Mouse (Mus musculus): ENCODE results near the gene 4933411K16Rik. TPM values are rescaled to one million over a fixed set of nuclear protein-coding genes. Genes with fewer than 3 reads are reported as not detected.

4933411K16Rik gene
- polyA plus RNA-seq, 1 experiment = 0.27 TPM

GRCm38 (mm10) chr19:42011123-42011522 is 40.9 kb upstream of the 4933411K16Rik start:
- DNase-seq = no peak
- H3K4me1 ChIP-seq (replicated peaks; ENCODE audit: control insufficient read depth, insufficient read depth, low read length) = peaks cover 38% of the 10 kb centered on the region
- TF ChIP-seq POLR2A (IDR thresholded peaks at IDR 0.05; ENCODE audit: control insufficient read depth, extremely low read depth, insufficient read depth, low read length, poor library complexity) (no peak), CTCF (IDR thresholded peaks at IDR 0.05; ENCODE audit: borderline replicate concordance, control insufficient read depth, extremely low read depth, insufficient read depth, low read length, poor library complexity) (no peak)
- H3K27me3 ChIP-seq (ENCODE audit: control insufficient read depth, insufficient read depth, low read length) = no peaks in the 10 kb centered on the region
- no peak overlapping the region for H3K27ac ChIP-seq (ENCODE audit: control insufficient read depth, insufficient read depth, low read length)
- no peaks in the 10 kb centered on the region for H3K36me3 ChIP-seq (ENCODE audit: control insufficient read depth, insufficient read depth, low read length)
- no peak overlapping the region for H3K4me3 ChIP-seq (ENCODE audit: control insufficient read depth, insufficient read depth, low read length)
- 96% methylated on average over 7 of the region's 7 CpGs for WGBS

- Histone ChIP-seq H3K27ac (ENCODE audit: control insufficient read depth, insufficient read depth, low read length) (no peak overlapping the region), H3K4me1 (replicated peaks; ENCODE audit: control insufficient read depth, insufficient read depth, low read length) (peaks cover 45% of the 10 kb centered on the region), H3K4me3 (ENCODE audit: control insufficient read depth, insufficient read depth, low read length) (no peak overlapping the region), H3K27me3 (ENCODE audit: control insufficient read depth, insufficient read depth, low read length) (no peaks in the 10 kb centered on the region), H3K36me3 (ENCODE audit: control insufficient read depth, insufficient read depth, low read length) (no peaks in the 10 kb centered on the region)
- no peak for DNase-seq
- TF ChIP-seq POLR2A (IDR thresholded peaks at IDR 0.05; ENCODE audit: control insufficient read depth, extremely low read depth, insufficient read depth, low read length, poor library complexity) (no peak), CTCF (IDR thresholded peaks at IDR 0.05; ENCODE audit: borderline replicate concordance, control insufficient read depth, extremely low read depth, insufficient read depth, low read length, poor library complexity) (no peak)
- 93% methylated on average over 3 of the region's 3 CpGs for WGBS
Observed at GRCm38 (mm10) chr19:42014231-42014825, 37.7 kb upstream of the 4933411K16Rik start.

GRCm38 (mm10) chr19:42015001-42015400 is 37.0 kb upstream of the 4933411K16Rik start:
- Histone ChIP-seq H3K27me3 (ENCODE audit: control insufficient read depth, insufficient read depth, low read length) (no peaks in the 10 kb centered on the region), H3K36me3 (ENCODE audit: control insufficient read depth, insufficient read depth, low read length) (no peaks in the 10 kb centered on the region), H3K27ac (ENCODE audit: control insufficient read depth, insufficient read depth, low read length) (no peak overlapping the region), H3K4me1 (replicated peaks; ENCODE audit: control insufficient read depth, insufficient read depth, low read length) (peaks cover 43% of the 10 kb centered on the region), H3K4me3 (ENCODE audit: control insufficient read depth, insufficient read depth, low read length) (no peak overlapping the region)
- 94% methylated on average over 6 of the region's 6 CpGs for WGBS
- TF ChIP-seq CTCF (IDR thresholded peaks at IDR 0.05; ENCODE audit: borderline replicate concordance, control insufficient read depth, extremely low read depth, insufficient read depth, low read length, poor library complexity) (no peak), POLR2A (IDR thresholded peaks at IDR 0.05; ENCODE audit: control insufficient read depth, extremely low read depth, insufficient read depth, low read length, poor library complexity) (no peak)
- no peak for DNase-seq

GRCm38 (mm10) chr19:42016251-42016650 is 35.8 kb upstream of the 4933411K16Rik start:
- H3K4me3 ChIP-seq (ENCODE audit: control insufficient read depth, insufficient read depth, low read length) = no peak overlapping the region
- H3K36me3 ChIP-seq (ENCODE audit: control insufficient read depth, insufficient read depth, low read length) = no peaks in the 10 kb centered on the region
- no peak for DNase-seq
- H3K27ac ChIP-seq (ENCODE audit: control insufficient read depth, insufficient read depth, low read length) = no peak overlapping the region
- H3K4me1 ChIP-seq (replicated peaks; ENCODE audit: control insufficient read depth, insufficient read depth, low read length) = peaks cover 31% of the 10 kb centered on the region
- no peaks in the 10 kb centered on the region for H3K27me3 ChIP-seq (ENCODE audit: control insufficient read depth, insufficient read depth, low read length)
- WGBS = 86% methylated on average over 4 of the region's 4 CpGs
- TF ChIP-seq POLR2A (IDR thresholded peaks at IDR 0.05; ENCODE audit: control insufficient read depth, extremely low read depth, insufficient read depth, low read length, poor library complexity) = no peak
- no peak for TF ChIP-seq CTCF (IDR thresholded peaks at IDR 0.05; ENCODE audit: borderline replicate concordance, control insufficient read depth, extremely low read depth, insufficient read depth, low read length, poor library complexity)

- no peak overlapping the region for H3K27ac ChIP-seq (ENCODE audit: control insufficient read depth, insufficient read depth, low read length)
- WGBS = 93% methylated on average over 5 of the region's 5 CpGs
- H3K27me3 ChIP-seq (ENCODE audit: control insufficient read depth, insufficient read depth, low read length) = no peaks in the 10 kb centered on the region
- no peak for TF ChIP-seq CTCF (IDR thresholded peaks at IDR 0.05; ENCODE audit: borderline replicate concordance, control insufficient read depth, extremely low read depth, insufficient read depth, low read length, poor library complexity)
- no peak for TF ChIP-seq POLR2A (IDR thresholded peaks at IDR 0.05; ENCODE audit: control insufficient read depth, extremely low read depth, insufficient read depth, low read length, poor library complexity)
- no peaks in the 10 kb centered on the region for H3K36me3 ChIP-seq (ENCODE audit: control insufficient read depth, insufficient read depth, low read length)
- no peak overlapping the region for H3K4me3 ChIP-seq (ENCODE audit: control insufficient read depth, insufficient read depth, low read length)
- DNase-seq = no peak
- peaks cover 30% of the 10 kb centered on the region for H3K4me1 ChIP-seq (replicated peaks; ENCODE audit: control insufficient read depth, insufficient read depth, low read length)
Observed at GRCm38 (mm10) chr19:42016840-42017239, 35.2 kb upstream of the 4933411K16Rik start.

- peaks cover 25% of the 10 kb centered on the region for H3K4me1 ChIP-seq (replicated peaks; ENCODE audit: control insufficient read depth, insufficient read depth, low read length)
- DNase-seq = no peak
- H3K27me3 ChIP-seq (ENCODE audit: control insufficient read depth, insufficient read depth, low read length) = no peaks in the 10 kb centered on the region
- 74% methylated on average over 8 of the region's 8 CpGs for WGBS
- H3K27ac ChIP-seq (ENCODE audit: control insufficient read depth, insufficient read depth, low read length) = no peak overlapping the region; the same call in 1 of the 2 replicates
- no peaks in the 10 kb centered on the region for H3K36me3 ChIP-seq (ENCODE audit: control insufficient read depth, insufficient read depth, low read length)
- no peak for TF ChIP-seq POLR2A (IDR thresholded peaks at IDR 0.05; ENCODE audit: control insufficient read depth, extremely low read depth, insufficient read depth, low read length, poor library complexity)
- TF ChIP-seq CTCF (IDR thresholded peaks at IDR 0.05; ENCODE audit: borderline replicate concordance, control insufficient read depth, extremely low read depth, insufficient read depth, low read length, poor library complexity) = no peak
- no peak overlapping the region for H3K4me3 ChIP-seq (ENCODE audit: control insufficient read depth, insufficient read depth, low read length)
Observed at GRCm38 (mm10) chr19:42017399-42018247, 34.4 kb upstream of the 4933411K16Rik start.

Data from thymus, adult 2 months (tissue).